Mouse (Mus musculus) hindbrain, embryonic 14.5 days (tissue): ENCODE data around the gene Gm13275. TPM values are rescaled to one million over a fixed set of nuclear protein-coding genes. Genes with fewer than 3 reads are reported as not detected.
A peak's percentile ranks its signal among the peaks of the same experiment; 100 is the strongest.
"Not testable (repeated sequence)": the region's sequence is repeated elsewhere in the genome, so short reads cannot be mapped to it uniquely, and the experiment has no call there.

Source experiments
- ATAC-seq: fragments of 200-750 bp; cut with Nextera tagmentation; 2 replicates; pipeline ENCODE4 v1.8.0; 2017; ENCODE audit warnings: moderate number of reproducible peaks, mild to moderate bottlenecking, moderate TSS enrichment, moderate library complexity; ENCODE audit not compliant: low FRiP score
- DNase-seq: peaks from one replicate; pipeline ENCODE4 v3.0.0-alpha.2; 2015; ENCODE audit warnings: low spot score
- H3K27ac ChIP-seq: fragments of 300-500 bp; sonication (generic); 2 replicates; pipeline ENCODE4 v1.5.1; 2014; ENCODE audit warnings: mild to moderate bottlenecking, moderate library complexity
- H3K27me3 ChIP-seq: fragments of 300-500 bp; sonication (generic); 2 replicates; pipeline ENCODE4 v1.6.1; 2014; ENCODE audit warnings: mild to moderate bottlenecking, low read length, mixed read lengths; ENCODE audit not compliant: control insufficient read depth, insufficient read depth
- H3K36me3 ChIP-seq: fragments of 300-500 bp; sonication (generic); replicated peaks from 2 replicates; pipeline ENCODE4 v1.6.1; 2014; ENCODE audit not compliant: control insufficient read depth, insufficient read depth
- H3K4me1 ChIP-seq: fragments of 300-500 bp; sonication (generic); replicated peaks from 2 replicates; pipeline ENCODE4 v1.6.1; 2014; ENCODE audit warnings: antibody characterized with exemption, low read length, mixed read lengths; ENCODE audit not compliant: control insufficient read depth, insufficient read depth
- H3K4me2 ChIP-seq: fragments of 300-500 bp; sonication (generic); replicated peaks from 2 replicates; pipeline ENCODE4 v1.6.1; 2014; ENCODE audit warnings: mild to moderate bottlenecking, moderate library complexity
- H3K4me3 ChIP-seq: fragments of 300-500 bp; sonication (generic); replicated peaks from 2 replicates; pipeline ENCODE4 v1.5.1; 2014; ENCODE audit warnings: mild to moderate bottlenecking, low read length
- H3K9ac ChIP-seq: fragments of 300-500 bp; sonication (generic); 2 replicates; pipeline ENCODE4 v1.6.1; 2014
- H3K9me3 ChIP-seq: fragments of 300-500 bp; sonication (generic); 2 replicates; pipeline ENCODE4 v1.6.1; 2016; ENCODE audit warnings: low read length; ENCODE audit not compliant: control insufficient read depth
- WGBS: fragments of 180-500 bp; shearing (Covaris S2); extraction: QIAGEN DNeasy Blood & Tissue Kit; methylation state at CpG from one replicate; pipeline ENCODE4 v1.1.7; 2014; 5-methylcytosine and 5-hydroxymethylcytosine counted together
- polyA plus RNA-seq: library from polyadenylated mRNA; unstranded; fragments of >200 nt; fragmentation: Nextera tagmentation; extraction: Ambion mirVana; gene quantifications from 2 replicates; pipeline ENCODE4 v1.2.1, GENCODE M21; 2014

Gene Gm13275
- polyA plus RNA-seq: not detected in 2 replicates

- H3K4me3 ChIP-seq, DNase-seq, ATAC-seq, H3K9ac ChIP-seq, H3K4me2 ChIP-seq, H3K27ac ChIP-seq, H3K36me3 ChIP-seq, H3K4me1 ChIP-seq, H3K27me3 ChIP-seq, H3K9me3 ChIP-seq: not testable (repeated sequence)
- 1% methylated on average over 11 of the region's 52 CpGs for WGBS
These were observed at the start of gene Gm13275 for GRCm38 (mm10) chr4:88793936-88794675. TSS of gene Gm13275 (plus strand) at chr4:88794487.

- H3K4me3 ChIP-seq: no peak overlapping the region
- H3K4me2 ChIP-seq: no peak overlapping the region
- ATAC-seq (no peak), DNase-seq (no peak)
- no peaks in the 10 kb centered on the region for H3K9me3 ChIP-seq
- no peaks in the 10 kb centered on the region for H3K4me1 ChIP-seq
- H3K27me3 ChIP-seq: no peaks in the 10 kb centered on the region
- H3K9ac ChIP-seq: no peak overlapping the region
- H3K27ac ChIP-seq: no peak overlapping the region
- no peaks in the 10 kb centered on the region for H3K36me3 ChIP-seq
- WGBS: 70% methylated on average over 6 of the region's 6 CpGs
These were observed 44.4 kb upstream of the Gm13275 start for GRCm38 (mm10) chr4:88749926-88750325.

GRCm38 (mm10) chr4:88754818-88755340, 39.4 kb upstream of the Gm13275 start, which contains the start of gene Gm13271:
TSS of gene Gm13271 (plus strand) at chr4:88754868.
- not testable (repeated sequence) for ATAC-seq, H3K27ac ChIP-seq, H3K27me3 ChIP-seq, H3K9ac ChIP-seq, H3K4me1 ChIP-seq, H3K9me3 ChIP-seq, H3K36me3 ChIP-seq, H3K4me2 ChIP-seq, H3K4me3 ChIP-seq, DNase-seq
- WGBS: 83% methylated on average over 15 of the region's 15 CpGs

- not testable (repeated sequence) for H3K4me1 ChIP-seq, DNase-seq, H3K27me3 ChIP-seq, H3K36me3 ChIP-seq, H3K9me3 ChIP-seq, ATAC-seq
- peak overlapping the region; percentile 61 for H3K9ac ChIP-seq
- H3K4me2 ChIP-seq: peak overlapping the region; percentile 66
- H3K4me3 ChIP-seq: peak overlapping the region; percentile 35
- H3K27ac ChIP-seq: peak overlapping the region; percentile 70
- WGBS: 14% methylated on average over 28 of the region's 31 CpGs
These were observed 37.4 kb upstream of the Gm13275 start for GRCm38 (mm10) chr4:88756581-88757513.

GRCm38 (mm10) chr4:88757628-88758031, 36.7 kb upstream of the Gm13275 start:
- not testable (repeated sequence) for H3K4me1 ChIP-seq, H3K27me3 ChIP-seq, H3K36me3 ChIP-seq, H3K9me3 ChIP-seq
- Histone ChIP-seq H3K9ac (peak overlapping the region; percentile 61), H3K4me2 (peak overlapping the region; percentile 66), H3K4me3 (peak overlapping the region; percentile 35), H3K27ac (peak overlapping the region; percentile 70)
- ATAC-seq (peak; percentile 100), DNase-seq (peak; percentile 80)
- WGBS: 1% methylated on average over 19 of the region's 21 CpGs

- WGBS: 83% methylated on average over 9 of the region's 9 CpGs
- not testable (repeated sequence) for H3K9ac ChIP-seq, ATAC-seq, H3K27me3 ChIP-seq, H3K27ac ChIP-seq, H3K4me3 ChIP-seq, H3K36me3 ChIP-seq, H3K4me2 ChIP-seq, H3K4me1 ChIP-seq, H3K9me3 ChIP-seq, DNase-seq
These were observed 35.5 kb upstream of the Gm13275 start for GRCm38 (mm10) chr4:88758751-88759150.

GRCm38 (mm10) chr4:88759610-88760268, 34.5 kb upstream of the Gm13275 start, which contains the start of gene Gm13283:
TSS of gene Gm13283 (plus strand) at chr4:88760119.
- not testable (repeated sequence) for H3K9ac ChIP-seq, H3K36me3 ChIP-seq, H3K27me3 ChIP-seq, DNase-seq, ATAC-seq, H3K27ac ChIP-seq, H3K9me3 ChIP-seq, H3K4me1 ChIP-seq
- peak within 1 kb of the TSS; percentile 60 for H3K4me2 ChIP-seq
- H3K4me3 ChIP-seq: peak within 1 kb of the TSS; percentile 22
- WGBS: 26% methylated on average over 7 of the region's 14 CpGs

- not testable (repeated sequence) for ATAC-seq, H3K9ac ChIP-seq, H3K4me1 ChIP-seq, H3K27me3 ChIP-seq, H3K27ac ChIP-seq, H3K9me3 ChIP-seq, H3K36me3 ChIP-seq
- Histone ChIP-seq H3K4me2 (peak overlapping the region; percentile 60), H3K4me3 (peak overlapping the region; percentile 22)
- DNase-seq: peak; percentile 47
- 0% methylated on average over 14 of the region's 28 CpGs for WGBS
These were observed 33.9 kb upstream of the Gm13275 start for GRCm38 (mm10) chr4:88760431-88760830.
